Mouse (Mus musculus) heart, postnatal 0 days (tissue): ENCODE results near the gene Tbxa2r.

Experiments used
- CTCF ChIP-seq: IDR thresholded peaks from 2 replicates; pipeline ENCODE4 v1.5.1; 2016; ENCODE audit warnings: antibody characterized with exemption, control low read depth, low read depth
- EP300 ChIP-seq: IDR thresholded peaks from 2 replicates; pipeline ENCODE4 v1.6.1; 2016; ENCODE audit warnings: antibody characterized with exemption, low read depth

GRCm38 (mm10) chr10:81355533-81355932 is 27.0 kb downstream of the Tbxa2r start:
- TF ChIP-seq CTCF = no peak
- no peak for TF ChIP-seq EP300
